19 mouse cellular contexts compared by ENCODE assay signal in the genomic region with DNA sequence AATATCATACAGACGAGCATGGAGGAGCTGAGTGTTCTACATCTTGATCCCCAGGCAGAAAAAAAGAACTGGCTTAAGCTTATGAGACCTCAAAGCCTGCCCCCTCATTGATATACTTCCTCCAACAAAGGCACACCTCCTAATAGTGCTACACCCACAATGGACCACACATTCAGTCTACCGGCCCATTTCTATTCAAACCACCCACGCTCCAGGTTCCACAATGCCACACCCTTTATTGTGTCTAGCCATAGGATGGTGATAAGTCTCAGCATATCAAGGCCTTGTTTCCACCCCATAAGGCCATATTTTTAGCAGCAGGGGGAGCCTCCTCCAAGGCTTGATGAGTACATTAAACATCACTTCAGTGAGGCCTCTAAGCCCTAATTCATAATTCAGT. TPM values are rescaled to one million over a fixed set of nuclear protein-coding genes. Genes with fewer than 3 reads are reported as not detected.
A peak's percentile ranks its signal among the peaks of the same experiment; 100 is the strongest.
DNase-seq lines count a peak whose midpoint lies in the region; ATAC-seq and TF ChIP-seq lines count a peak whose summit lies in the region.
"Had no signal": no experiment of that assay in that cellular context is flagged by ENCODE, and none has a peak within 500 bp of the region (broad histone marks: within the 10 kb centered on the region; RNA-seq: fewer than 3 reads in every experiment).

No protein-coding gene starts in this region.

- 60% methylated on average over 3 of the region's 3 CpGs for WGBS in stomach, postnatal 0 days
- 89% methylated on average over 3 of the region's 3 CpGs for WGBS in hindbrain, embryonic 11.5 days

- TF ChIP-seq EP300 in stomach, postnatal 0 days (optimal IDR thresholded peaks at IDR 0.05) = no peak

- no peak overlapping the region for H3K9ac ChIP-seq in stomach, postnatal 0 days (ENCODE audit: low read length)
- H3K9ac ChIP-seq in hindbrain, embryonic 11.5 days (ENCODE audit: low read depth, low read length) = no peak overlapping the region
- H3K9ac ChIP-seq: embryonic facial prominence, embryonic 13.5 days; forebrain, embryonic 13.5 days; hindbrain, embryonic 13.5 days had no signal

- H3K36me3 ChIP-seq in E14TG2a.4 (ENCODE audit: insufficient read depth, low read length) = peaks cover 33% of the 10 kb centered on the region
- no peaks in the 10 kb centered on the region for H3K36me3 ChIP-seq in stomach, postnatal 0 days (ENCODE audit: control insufficient read depth, insufficient read depth, low read length)
- no peaks in the 10 kb centered on the region for H3K36me3 ChIP-seq in hindbrain, embryonic 11.5 days (ENCODE audit: control insufficient read depth, insufficient read depth, low read length)

- no peaks in the 10 kb centered on the region for H3K27me3 ChIP-seq in E14TG2a.4 (ENCODE audit: insufficient read depth, low read length)
- H3K27me3 ChIP-seq in stomach, postnatal 0 days (ENCODE audit: control insufficient read depth, insufficient read depth, low read length) = no peaks in the 10 kb centered on the region
- H3K27me3 ChIP-seq in hindbrain, embryonic 11.5 days (ENCODE audit: control insufficient read depth, insufficient read depth, low read length) = no peaks in the 10 kb centered on the region
- H3K27me3 ChIP-seq: CH12.LX; embryonic facial prominence, embryonic 13.5 days; forebrain, embryonic 13.5 days; hindbrain, embryonic 13.5 days had no signal

- no peak for TF ChIP-seq CTCF in E14TG2a.4 (conservative IDR thresholded peaks at IDR 0.05; ENCODE audit: low read length)
- 0 out of 2 replicates have a peak, but pooled peaks have one; percentile 12 for TF ChIP-seq CTCF in stomach, postnatal 0 days (IDR thresholded peaks at IDR 0.05; ENCODE audit: low read depth)

- DNase-seq in ES-CJ7 (ENCODE audit: low read depth, low spot score) = peak; percentile 69
- peak; percentile 51 for DNase-seq in ZHBTc4 (ENCODE audit: low read depth, low spot score)
- DNase-seq in stomach, postnatal 0 days (ENCODE audit: low spot score) = no peak
- no peak for DNase-seq in hindbrain, embryonic 11.5 days (ENCODE audit: low spot score)
- DNase-seq in neural tube, embryonic 10.5 days (ENCODE audit: extremely low spot score, low spot score) = no peak
- DNase-seq: adrenal gland, postnatal 10 days; cerebellum, adult 11 months; cerebellum, adult 8-10 months; cerebellum, postnatal 25 days; gastrocnemius, postnatal 36 days; heart, adult 11 months; heart, postnatal 10 days; heart, postnatal 4 days had no signal

- H3K27ac ChIP-seq in stomach, postnatal 0 days (replicated peaks) = no peak overlapping the region
- H3K27ac ChIP-seq in hindbrain, embryonic 11.5 days (ENCODE audit: low read depth, low read length) = no peak overlapping the region
- H3K27ac ChIP-seq: embryonic facial prominence, embryonic 13.5 days; forebrain, embryonic 13.5 days; hindbrain, embryonic 13.5 days; hindbrain, postnatal 0 days had no signal

- no peaks in the 10 kb centered on the region for H3K9me3 ChIP-seq in E14TG2a.4 (ENCODE audit: low read length)
- H3K9me3 ChIP-seq in stomach, postnatal 0 days (ENCODE audit: control insufficient read depth, low read length) = no peaks in the 10 kb centered on the region
- H3K9me3 ChIP-seq in hindbrain, embryonic 11.5 days (ENCODE audit: control insufficient read depth, low read length) = no peaks in the 10 kb centered on the region
- H3K9me3 ChIP-seq: embryonic facial prominence, embryonic 13.5 days; forebrain, embryonic 13.5 days; hindbrain, embryonic 13.5 days had no signal

- no peak overlapping the region for H3K4me2 ChIP-seq in stomach, postnatal 0 days (replicated peaks; ENCODE audit: low read depth)
- H3K4me2 ChIP-seq in hindbrain, embryonic 11.5 days (replicated peaks; ENCODE audit: low read depth, low read length) = no peak overlapping the region
- H3K4me2 ChIP-seq: embryonic facial prominence, embryonic 13.5 days; forebrain, embryonic 13.5 days; hindbrain, embryonic 13.5 days had no signal

- H3K4me1 ChIP-seq in E14TG2a.4 (replicated peaks; ENCODE audit: low read depth, low read length) = peaks cover 78% of the 10 kb centered on the region
- H3K4me1 ChIP-seq in stomach, postnatal 0 days (replicated peaks; ENCODE audit: control insufficient read depth, insufficient read depth) = no peaks in the 10 kb centered on the region
- no peaks in the 10 kb centered on the region for H3K4me1 ChIP-seq in hindbrain, embryonic 11.5 days (replicated peaks; ENCODE audit: control insufficient read depth, insufficient read depth, low read length)

- peak; percentile 51; the same call in 1 of the 2 replicates for ATAC-seq in stomach, postnatal 0 days (ENCODE audit: low FRiP score, low TSS enrichment)
- no peak for ATAC-seq in hindbrain, embryonic 11.5 days (ENCODE audit: low FRiP score)
- ATAC-seq: forebrain, embryonic 13.5 days; hindbrain, postnatal 0 days had no signal

- H3K4me3 ChIP-seq in E14TG2a.4 (replicated peaks; ENCODE audit: low read length) = peak overlapping the region; percentile 32; the same call in 1 of the 2 replicates
- no peak overlapping the region for H3K4me3 ChIP-seq in stomach, postnatal 0 days (ENCODE audit: low read depth, low read length)
- H3K4me3 ChIP-seq in hindbrain, embryonic 11.5 days (ENCODE audit: low read depth, low read length) = no peak overlapping the region
- H3K4me3 ChIP-seq: embryonic facial prominence, embryonic 13.5 days; forebrain, embryonic 13.5 days; hindbrain, embryonic 13.5 days had no signal

RNA-seq across cellular contexts. Expression of a gene that starts 5.5 kb away (rescaled TPM):
- 7.0 and 7.4 TPM in 2 replicates for polyA plus RNA-seq in stomach, postnatal 0 days (2015; fragmentation: Nextera tagmentation; extraction: Ambion mirVana)
- 17.2 and 18.9 TPM in 2 replicates for polyA plus RNA-seq in hindbrain, embryonic 11.5 days (2014; fragmentation: Nextera tagmentation; extraction: Ambion mirVana)

RNA-seq across cellular contexts. Expression of a gene that starts 40.3 kb away (rescaled TPM):
- polyA plus RNA-seq in stomach, postnatal 0 days (2015; fragmentation: Nextera tagmentation; extraction: Ambion mirVana) = 91.7 and 94.4 TPM in 2 replicates
- polyA plus RNA-seq in hindbrain, embryonic 11.5 days (2014; fragmentation: Nextera tagmentation; extraction: Ambion mirVana) = 351 and 390 TPM in 2 replicates

RNA-seq across cellular contexts. Expression of a gene that starts 40.6 kb away (rescaled TPM):
- 12.4 and 12.5 TPM in 2 replicates for polyA plus RNA-seq in stomach, postnatal 0 days (2015; fragmentation: Nextera tagmentation; extraction: Ambion mirVana)
- polyA plus RNA-seq in hindbrain, embryonic 11.5 days (2014; fragmentation: Nextera tagmentation; extraction: Ambion mirVana) = 31.3 and 36.1 TPM in 2 replicates

Comparison
In these comparisons a context has a peak if more than half of its experiments do, and no peak if none do; other contexts are left out.
1. DNase-seq: peak in ES-CJ7 (single experiment) and ZHBTc4 (single experiment); none in stomach, postnatal 0 days (single experiment), hindbrain, embryonic 11.5 days (single experiment) and neural tube, embryonic 10.5 days (single experiment).